Mouse (Mus musculus) frontal cortex, adult (tissue): Measurements from ENCODE around the gene Samsn1.
"Not testable (repeated sequence)": the region's sequence is repeated elsewhere in the genome, so short reads cannot be mapped to it uniquely, and the experiment has no call there.

Source experiments
- ATAC-seq: cut with Nextera tagmentation; 2 replicates; pipeline ENCODE4 v1.9.2; 2017; ENCODE audit warnings: mild to moderate bottlenecking, moderate library complexity, mixed read lengths; ENCODE audit not compliant: low TSS enrichment

Samsn1 gene

DNA sequence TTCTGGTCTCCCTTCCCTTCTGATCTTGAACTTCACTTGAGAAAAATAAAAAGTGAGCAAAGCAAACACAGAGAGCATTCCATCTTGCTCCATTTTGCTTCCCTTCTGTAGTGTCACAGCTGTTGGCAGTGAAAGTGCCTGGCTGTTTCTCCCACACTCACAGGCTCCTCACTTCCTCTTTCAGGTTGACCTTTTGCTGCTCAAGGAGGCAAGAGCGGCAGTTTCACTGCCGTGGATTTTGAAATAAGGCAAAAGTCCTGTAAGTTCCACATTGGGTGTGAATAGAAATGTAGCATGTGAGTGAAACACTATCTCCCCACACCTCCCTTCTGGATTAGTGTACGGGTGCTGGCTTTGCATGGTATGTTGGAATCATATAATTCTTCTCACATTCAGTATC lies 144.9 kb downstream of the Samsn1 start:
- no peak for ATAC-seq

DNA sequence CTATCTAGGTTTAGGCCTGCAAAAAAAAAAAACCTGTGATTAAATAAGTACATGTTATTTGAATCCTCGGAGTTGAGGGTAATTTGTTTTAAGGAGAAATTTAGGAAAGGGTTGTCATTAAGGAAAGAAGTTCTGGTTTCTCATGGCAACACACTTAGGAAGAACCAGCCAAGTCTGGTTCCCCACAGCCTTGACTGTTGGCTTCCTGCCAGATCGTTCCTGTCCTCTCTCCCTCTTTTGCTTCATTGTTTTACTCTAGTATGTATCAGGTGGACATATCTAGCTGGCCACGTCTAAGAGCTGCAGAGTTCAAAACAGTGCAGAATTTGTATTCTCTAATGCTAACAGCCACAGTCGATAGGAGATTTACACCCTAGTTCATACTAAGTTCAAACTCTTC lies 146.2 kb downstream of the Samsn1 start:
- no peak for ATAC-seq

DNA sequence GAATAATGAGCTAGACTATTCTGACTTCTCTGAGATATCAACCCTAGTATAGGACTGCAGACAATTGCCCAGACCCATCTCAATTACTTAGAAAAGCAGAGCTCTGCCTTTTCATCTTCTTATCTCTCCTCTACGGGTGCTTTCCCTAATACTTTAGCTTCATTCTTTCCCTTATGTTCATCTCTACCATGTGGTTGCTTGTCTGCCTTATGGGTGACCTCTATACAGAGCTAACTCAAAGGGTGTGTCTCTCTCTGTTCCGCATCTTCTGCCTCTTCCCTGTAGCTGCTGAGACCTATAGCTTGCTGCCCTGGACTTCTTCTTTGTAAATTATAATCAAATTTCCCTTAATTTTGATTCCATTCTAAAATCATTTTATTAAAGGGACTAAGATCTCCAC lies 147.6 kb downstream of the Samsn1 start:
- no peak for ATAC-seq

DNA sequence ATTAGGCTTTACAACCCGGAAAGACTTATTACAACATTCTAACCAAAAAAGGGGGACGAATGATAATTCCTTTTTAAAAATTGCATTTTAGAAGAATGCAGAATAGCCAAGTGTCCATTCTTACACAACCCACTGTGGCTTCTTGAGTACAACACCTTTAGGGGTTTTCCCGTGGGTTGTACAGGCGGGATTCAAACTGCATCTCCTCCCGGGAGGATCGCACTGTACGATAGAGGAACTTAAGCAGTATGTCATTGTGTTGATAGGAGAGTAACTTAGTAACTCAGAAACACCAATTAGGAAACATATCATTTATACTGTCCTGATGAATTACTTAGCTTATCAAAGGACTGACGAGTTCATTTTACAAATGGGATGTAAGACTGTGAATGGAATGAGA lies 149.8 kb downstream of the Samsn1 start:
- ATAC-seq, result no peak

DNA sequence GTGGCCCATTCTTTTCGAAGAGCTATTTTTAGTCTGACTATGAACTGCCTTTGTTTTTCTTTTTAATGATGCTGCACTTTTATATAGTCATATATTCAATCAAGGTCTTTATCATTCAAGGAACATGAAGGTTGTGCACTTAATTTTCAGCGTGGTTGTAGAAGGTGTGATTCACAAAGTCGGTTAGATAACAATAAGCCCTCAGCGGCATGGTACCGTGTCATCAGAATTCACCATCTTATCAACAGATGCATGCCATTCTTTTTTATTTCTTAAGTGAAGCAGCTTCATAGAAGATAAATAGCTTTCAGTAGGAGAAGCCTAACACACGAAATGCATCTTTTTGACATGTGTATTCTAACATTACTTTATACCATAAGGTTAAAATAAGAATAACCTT lies 154.7 kb downstream of the Samsn1 start:
- ATAC-seq, result no peak

DNA sequence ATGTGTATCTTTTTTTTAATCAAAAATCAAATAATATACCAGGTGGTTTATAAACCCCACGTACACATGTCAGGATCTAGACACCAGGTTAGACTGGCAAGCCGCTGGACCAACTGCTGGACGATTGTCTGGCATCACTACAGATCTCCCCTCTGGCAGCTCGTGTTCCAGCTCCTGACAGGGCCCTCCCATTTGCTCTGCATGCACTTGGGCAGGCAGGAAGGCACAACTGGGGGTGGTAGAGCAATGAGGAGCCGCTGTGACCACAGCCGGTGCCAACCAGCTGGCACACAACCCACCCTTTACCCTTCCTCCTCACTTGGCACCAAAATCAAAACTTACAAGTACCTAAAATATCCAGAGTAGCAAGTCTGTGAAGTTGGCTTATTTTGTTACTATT lies 156.6 kb downstream of the Samsn1 start:
- no peak for ATAC-seq

DNA sequence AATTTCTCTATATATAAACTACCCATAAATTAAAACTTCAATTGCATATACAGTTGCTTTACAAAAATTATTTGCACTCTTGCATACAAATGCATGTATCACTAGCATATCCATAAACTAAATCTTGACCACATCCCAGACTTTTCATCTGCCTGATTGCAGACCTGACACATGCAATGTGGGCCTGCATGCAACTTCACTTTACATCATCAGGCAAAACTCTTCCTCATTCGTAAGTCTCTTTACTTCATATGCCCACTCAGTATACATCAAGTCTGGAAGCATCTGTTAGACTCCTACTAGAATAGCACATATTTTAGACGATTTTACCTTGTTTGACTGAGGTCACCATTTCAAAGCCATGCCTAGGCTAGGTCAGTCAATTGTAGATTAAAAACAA lies 157.4 kb downstream of the Samsn1 start:
- ATAC-seq, result no peak

DNA sequence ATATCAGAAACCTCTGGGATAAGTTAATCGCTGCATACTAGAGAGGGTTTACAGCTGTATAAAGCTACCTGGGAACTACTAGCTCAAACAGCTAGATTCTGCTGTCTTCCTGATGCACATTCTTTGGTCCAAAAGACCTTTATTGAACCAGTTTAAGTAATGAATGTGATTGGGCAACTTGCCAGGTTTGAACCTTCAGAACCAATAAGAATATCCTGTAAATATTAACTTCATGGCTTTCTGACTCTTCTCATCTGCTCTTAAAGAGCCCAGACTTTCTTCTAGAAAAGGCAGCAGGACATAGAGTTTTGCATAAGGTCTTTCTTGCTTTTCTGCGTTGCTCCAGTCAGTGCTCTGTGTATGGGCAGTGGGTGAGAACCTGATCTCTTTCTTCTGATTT lies 165.7 kb downstream of the Samsn1 start:
- no peak for ATAC-seq

DNA sequence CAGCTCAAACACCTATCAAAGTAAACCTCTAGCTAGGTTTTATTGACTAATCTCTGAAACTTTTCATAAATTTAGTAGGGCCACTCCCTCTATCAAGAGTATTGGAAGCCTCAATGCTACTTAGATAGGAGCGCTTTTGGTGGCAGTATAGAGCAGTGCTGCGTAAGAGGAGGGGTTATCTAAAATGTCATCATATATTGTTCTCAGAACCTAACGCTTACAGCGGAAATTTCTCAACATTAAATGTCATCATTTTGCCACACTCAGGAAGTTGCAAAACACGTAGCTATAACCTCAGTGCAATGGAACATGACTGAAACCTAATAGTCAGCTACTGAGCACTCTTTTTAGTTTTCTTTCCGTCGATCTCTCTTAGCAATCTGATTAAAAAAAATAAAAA lies 166.7 kb downstream of the Samsn1 start:
- no peak for ATAC-seq

DNA sequence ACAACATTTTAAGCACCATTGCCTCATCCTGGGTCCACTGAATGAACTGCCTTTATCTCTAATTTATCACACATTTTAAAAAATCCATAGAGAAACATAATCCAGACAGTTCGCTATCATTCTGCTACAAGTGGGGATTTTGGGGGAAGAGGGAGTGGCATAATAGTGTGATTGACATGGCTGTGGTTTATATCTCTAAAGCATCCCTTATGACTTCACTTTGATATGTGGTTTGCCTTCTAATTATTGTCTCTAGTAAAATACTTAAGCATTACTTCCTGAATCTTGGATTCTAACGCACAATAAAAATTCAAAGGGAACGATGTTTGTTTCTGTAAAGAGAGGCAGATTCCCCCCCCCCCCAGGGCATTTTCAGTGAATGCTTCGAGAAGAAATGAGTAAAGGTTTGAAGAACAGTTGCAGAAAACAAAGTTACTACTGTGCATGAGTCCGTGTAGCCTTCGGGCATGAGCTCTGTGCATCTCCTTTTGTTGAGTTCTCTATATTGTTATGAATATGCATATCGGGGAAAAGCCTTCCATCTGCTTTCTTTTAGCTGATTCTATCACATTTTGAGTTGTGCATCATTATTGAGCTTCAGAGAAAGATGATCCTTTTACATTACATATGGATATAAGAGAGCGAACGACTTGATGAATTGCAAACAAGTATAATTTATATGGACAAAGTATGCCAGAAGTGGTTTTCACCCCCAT lies 168.4 kb downstream of the Samsn1 start:
- peak; percentile 41; the same call in 1 of the 2 replicates for ATAC-seq

DNA sequence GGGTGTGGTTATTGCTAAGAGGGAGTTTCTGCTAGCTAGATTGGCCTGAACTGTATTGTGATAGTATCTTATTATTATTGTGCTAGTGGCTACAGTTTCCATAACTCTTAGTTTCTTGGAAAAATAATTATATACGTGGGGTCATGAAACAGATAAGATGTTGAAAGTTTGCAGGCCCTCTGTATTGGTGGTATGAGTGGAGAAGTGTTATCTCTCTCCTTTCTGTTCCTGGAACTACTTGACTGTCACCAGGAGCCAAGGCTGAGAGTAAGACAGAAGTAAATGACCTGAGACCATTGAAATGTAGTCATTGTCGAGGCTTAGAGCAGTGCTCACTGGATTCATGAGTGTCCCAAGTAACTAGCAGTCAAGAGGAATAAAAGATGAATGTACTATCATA lies 169.6 kb downstream of the Samsn1 start:
- ATAC-seq, result no peak

DNA sequence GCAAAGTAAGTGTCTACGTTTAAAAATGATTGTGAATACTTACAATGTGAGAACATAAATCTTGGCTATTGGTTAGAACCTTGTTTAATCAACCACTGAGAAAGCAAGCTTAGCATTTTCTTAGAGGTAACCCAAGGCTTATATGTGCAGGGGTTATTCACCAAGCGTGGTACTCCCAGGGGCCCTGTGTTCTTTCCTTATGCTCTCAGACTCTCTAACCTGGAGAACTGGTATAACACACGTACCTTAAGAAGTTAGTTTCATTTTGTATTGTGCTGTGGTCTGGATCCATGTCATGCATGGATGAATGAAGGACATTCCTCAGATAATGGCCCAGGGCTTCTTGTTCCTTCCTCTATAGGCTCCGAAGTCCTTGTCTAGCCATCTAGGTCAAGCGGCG lies 173.0 kb downstream of the Samsn1 start:
- no peak for ATAC-seq

DNA sequence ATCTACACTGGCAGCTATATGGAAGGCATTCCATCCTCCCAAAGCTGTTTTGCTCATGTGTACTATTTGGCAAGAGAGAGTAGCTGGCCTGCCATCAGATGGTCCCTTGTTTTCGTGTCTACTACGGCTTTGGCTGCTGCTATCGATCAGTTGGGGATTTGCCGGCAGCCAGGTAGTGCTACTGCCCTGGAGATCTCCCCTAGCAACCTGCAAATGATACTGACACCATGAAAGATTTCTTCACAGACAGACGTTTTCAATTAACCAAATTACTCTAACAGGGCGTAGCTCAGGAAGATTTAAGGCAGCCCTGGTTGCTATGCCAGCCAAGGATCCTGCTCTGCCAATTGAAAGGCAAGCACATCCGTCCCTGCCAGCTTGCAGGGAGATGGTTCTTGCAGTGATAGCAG lies 178.4 kb downstream of the Samsn1 start:
- 0 out of 2 replicates have a peak, but pooled peaks have one; percentile 52 for ATAC-seq

DNA sequence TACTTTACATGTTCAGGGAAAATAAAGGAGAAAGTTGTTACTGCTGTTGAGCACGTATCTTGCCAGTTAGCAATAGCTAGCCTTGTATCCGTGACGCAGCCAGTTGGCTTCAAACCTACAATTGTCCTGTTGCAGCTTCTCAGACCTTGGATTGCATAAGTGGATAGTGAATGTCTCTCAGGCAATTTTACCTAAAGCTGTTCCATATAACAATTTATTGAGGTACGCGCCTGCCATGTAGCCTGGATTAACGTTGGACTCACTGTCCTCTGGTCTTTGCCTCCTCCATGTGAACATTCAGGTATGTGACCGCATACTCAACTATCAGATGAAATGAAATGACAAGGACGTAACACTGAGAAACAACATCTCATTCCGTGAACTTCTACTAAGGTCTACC lies 179.1 kb downstream of the Samsn1 start:
- ATAC-seq, result no peak

DNA sequence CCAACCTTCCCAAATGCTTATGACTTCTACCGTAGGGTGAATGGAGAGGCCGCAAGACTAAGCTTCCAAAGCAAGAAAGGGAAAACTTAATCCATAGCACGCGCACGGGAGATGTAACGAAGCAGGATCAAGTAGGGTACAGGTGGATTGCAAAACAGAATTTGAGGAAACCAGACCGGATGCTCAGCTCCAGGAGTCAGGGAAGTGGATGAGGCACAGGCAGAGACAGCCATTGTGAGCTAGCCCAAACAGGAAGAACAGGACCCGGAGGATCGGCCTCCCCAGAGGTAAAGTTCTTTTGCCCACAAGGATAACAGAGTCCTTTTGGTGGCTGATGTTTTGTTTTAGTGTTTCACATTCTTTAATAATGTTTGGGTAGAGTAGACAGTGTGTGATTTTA lies 179.5 kb downstream of the Samsn1 start:
- ATAC-seq, result no peak

DNA sequence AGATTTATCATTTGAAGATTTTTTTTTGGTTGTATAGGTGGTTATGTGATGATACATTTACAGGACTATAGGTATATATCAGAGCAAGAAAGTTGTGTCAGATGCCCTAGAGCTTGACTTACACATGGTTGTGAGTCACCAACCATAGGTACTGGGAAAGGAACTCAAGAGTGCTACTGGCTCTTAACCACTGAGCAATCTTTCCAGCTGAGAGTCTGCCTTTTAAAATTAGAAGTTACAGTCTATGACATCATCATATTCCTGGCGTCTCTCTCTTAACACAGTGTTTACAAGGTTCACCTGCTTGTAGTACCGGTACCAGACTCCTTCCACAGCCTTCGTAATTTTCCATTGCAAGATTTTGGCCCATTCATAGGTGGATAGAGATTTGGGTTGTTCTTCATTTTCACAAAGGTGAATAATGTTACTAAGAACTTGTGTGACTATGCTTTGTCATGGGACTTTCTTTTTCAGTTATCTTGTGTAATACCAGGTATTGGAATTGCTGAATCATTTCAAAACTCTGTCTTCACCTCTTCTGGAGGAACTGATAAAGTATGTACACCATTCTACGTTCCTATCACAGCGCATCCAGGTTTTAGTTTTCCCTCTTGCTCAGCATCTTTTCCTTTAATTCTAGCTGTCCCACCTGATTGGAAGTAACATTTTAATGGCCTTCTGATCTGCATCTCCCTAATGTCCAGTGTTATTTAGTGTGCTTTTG lies 184.2 kb downstream of the Samsn1 start:
- ATAC-seq, result no peak

DNA sequence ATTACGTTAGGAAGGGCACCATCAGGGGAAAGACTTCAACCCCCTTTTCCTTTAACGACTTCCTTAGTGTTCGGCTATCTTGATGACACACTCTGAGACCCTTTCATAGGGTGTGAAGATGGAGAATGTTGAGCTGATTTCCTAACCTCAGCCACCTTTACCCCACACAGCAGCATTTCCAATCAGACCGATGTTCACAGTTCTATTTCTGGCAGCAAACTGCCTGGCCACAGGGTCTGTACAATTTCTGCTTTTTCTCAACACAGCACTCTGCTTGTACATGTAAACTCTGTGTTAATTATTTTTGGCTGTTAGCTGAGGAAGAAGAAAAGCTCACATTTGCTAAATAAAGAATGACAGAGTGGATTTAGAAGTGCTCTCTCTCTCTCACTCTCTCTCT lies 190.7 kb downstream of the Samsn1 start:
- no peak for ATAC-seq

DNA sequence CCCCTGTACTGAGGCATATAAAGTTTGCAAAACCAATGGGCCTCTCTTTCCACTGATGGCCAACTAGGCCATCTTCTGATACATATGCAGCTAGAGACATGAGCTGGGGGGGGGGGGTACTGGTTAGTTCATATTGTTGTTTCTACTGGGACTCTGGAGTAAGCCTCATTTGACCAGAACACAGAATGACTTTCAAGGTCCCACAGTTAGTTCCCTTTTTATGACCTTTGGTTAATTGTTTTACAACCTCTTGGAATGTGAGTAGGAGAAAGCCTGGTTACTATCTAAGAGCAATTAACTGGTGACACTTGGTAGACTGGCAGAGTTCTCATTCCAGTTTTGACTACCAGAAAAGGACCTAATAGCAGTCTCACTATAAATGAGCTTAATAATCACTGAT lies 195.1 kb downstream of the Samsn1 start:
- not testable (repeated sequence) for ATAC-seq

DNA sequence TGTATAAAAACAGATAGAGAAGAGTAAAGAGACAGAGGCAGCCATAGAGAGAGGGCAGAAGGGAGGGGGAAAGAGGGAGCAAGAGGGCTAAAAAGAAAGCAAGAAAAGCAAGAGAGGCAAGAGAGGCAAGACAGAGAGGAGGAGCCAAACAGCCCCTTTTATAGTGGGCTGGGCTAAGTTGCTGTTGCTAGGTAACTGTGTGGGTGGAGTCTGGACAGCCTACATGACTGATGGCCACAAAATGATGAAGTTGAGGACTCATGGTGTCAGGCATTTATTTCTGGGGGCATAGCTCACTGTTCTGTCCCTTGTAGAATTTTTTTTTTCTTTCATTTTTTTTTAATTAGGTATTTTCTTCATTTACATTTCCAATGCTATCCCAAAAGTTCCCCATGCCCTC lies 195.6 kb downstream of the Samsn1 start:
- no peak for ATAC-seq

DNA sequence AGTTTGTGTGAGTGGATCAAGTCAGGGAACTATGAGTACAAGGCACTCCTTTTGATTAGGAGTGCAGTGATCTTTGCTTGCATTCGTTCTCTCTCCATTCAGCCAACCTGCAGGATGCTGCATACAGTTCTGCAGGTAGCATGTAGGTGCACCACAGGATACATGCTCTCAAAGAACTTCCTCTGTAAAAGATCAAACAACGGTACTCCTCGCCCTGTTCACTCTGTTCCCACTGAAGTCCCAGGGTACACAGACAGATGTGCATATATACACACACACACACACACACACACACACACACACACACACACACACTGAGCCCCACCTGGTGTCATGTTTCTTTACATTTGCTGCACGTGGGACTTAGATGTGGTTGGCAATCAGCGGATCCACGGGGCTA lies 198.9 kb downstream of the Samsn1 start:
- ATAC-seq, result no peak

DNA sequence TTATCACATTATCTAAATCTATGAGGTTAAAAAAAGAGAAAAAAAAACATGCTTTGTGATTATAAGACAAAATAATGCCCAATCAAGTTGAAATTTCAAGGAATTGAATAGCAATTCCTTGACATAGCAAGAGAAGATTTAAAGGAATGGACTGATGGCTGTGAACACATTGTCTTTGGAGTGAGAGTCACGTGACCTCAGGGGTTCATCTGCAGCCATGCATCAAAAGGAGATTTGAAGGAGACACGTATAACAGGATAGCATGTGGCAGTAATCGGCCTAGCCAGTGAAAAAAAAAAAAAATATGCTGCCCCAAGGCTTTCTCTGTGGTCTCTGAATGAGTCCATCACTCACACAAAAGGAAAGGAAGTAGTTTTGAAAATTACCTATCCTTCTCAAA lies 201.1 kb downstream of the Samsn1 start:
- no peak for ATAC-seq
